Mouse (Mus musculus) hindbrain, embryonic 15.5 days (tissue): Measurements from ENCODE around the gene Nktr. TPM values are rescaled to one million over a fixed set of nuclear protein-coding genes. Genes with fewer than 3 reads are reported as not detected.

ENCODE experiments used
- ATAC-seq: fragments of 200-750 bp; cut with Nextera tagmentation; 2 replicates; pipeline ENCODE4 v1.8.0; 2017; ENCODE audit warnings: low read depth, moderate number of reproducible peaks, moderate TSS enrichment; ENCODE audit not compliant: low FRiP score
- H3K27ac ChIP-seq: fragments of 300-500 bp; sonication (generic); replicated peaks from 2 replicates; pipeline ENCODE4 v1.5.1; 2015; ENCODE audit warnings: mild to moderate bottlenecking, inconsistent platforms
- H3K27me3 ChIP-seq: fragments of 300-500 bp; sonication (generic); 2 replicates; pipeline ENCODE4 v1.6.1; 2015; ENCODE audit warnings: control low read depth, inconsistent platforms
- H3K36me3 ChIP-seq: fragments of 300-500 bp; sonication (generic); 2 replicates; pipeline ENCODE4 v1.6.1; 2015; ENCODE audit warnings: control low read depth, inconsistent platforms
- H3K4me1 ChIP-seq: fragments of 300-500 bp; sonication (generic); replicated peaks from 2 replicates; pipeline ENCODE4 v1.6.1; 2015; ENCODE audit warnings: control low read depth, inconsistent platforms
- H3K4me2 ChIP-seq: fragments of 300-500 bp; sonication (generic); 2 replicates; pipeline ENCODE4 v1.6.1; 2015; ENCODE audit warnings: moderate library complexity, mild to moderate bottlenecking, inconsistent platforms
- H3K4me3 ChIP-seq: fragments of 300-500 bp; sonication (generic); 2 replicates; pipeline ENCODE4 v1.5.1; 2015; ENCODE audit warnings: mild to moderate bottlenecking, inconsistent platforms
- H3K9ac ChIP-seq: fragments of 300-500 bp; sonication (generic); 2 replicates; pipeline ENCODE4 v1.6.1; 2015; ENCODE audit warnings: inconsistent platforms
- H3K9me3 ChIP-seq: fragments of 300-500 bp; sonication (generic); 2 replicates; pipeline ENCODE4 v1.6.1; 2016; ENCODE audit warnings: control low read depth, inconsistent platforms
- WGBS: fragments of 180-500 bp; shearing (Covaris S2); methylation state at CpG from one replicate; pipeline ENCODE4 v1.1.7; 2015; 5-methylcytosine and 5-hydroxymethylcytosine counted together
- polyA plus RNA-seq: library from polyadenylated mRNA; unstranded; fragments of >200 nt; fragmentation: Nextera tagmentation; extraction: Ambion mirVana; gene quantifications from 2 replicates; pipeline ENCODE4 v1.2.1, GENCODE M21; 2015

The Nktr gene
- polyA plus RNA-seq, 1 experiment from 2014 or later: 45.0 TPM

GRCm38 (mm10) chr9:121756785-121757184 is 37.8 kb downstream of the Nktr start:
- H3K9me3 ChIP-seq: no peaks in the 10 kb centered on the region
- H3K36me3 ChIP-seq: peaks cover 47% of the 10 kb centered on the region
- H3K4me2 ChIP-seq: no peak overlapping the region
- H3K9ac ChIP-seq: no peak overlapping the region
- no peak overlapping the region for H3K4me3 ChIP-seq
- H3K4me1 ChIP-seq: peaks cover 33% of the 10 kb centered on the region
- H3K27ac ChIP-seq: no peak overlapping the region
- WGBS: 91% methylated on average over 3 of the region's 3 CpGs
- H3K27me3 ChIP-seq: no peaks in the 10 kb centered on the region
- no peak for ATAC-seq

GRCm38 (mm10) chr9:121757432-121757831 is 38.5 kb downstream of the Nktr start:
- H3K27me3 ChIP-seq: no peaks in the 10 kb centered on the region
- H3K9ac ChIP-seq: no peak overlapping the region
- H3K9me3 ChIP-seq: no peaks in the 10 kb centered on the region
- H3K4me3 ChIP-seq: no peak overlapping the region
- H3K4me1 ChIP-seq: peaks cover 38% of the 10 kb centered on the region
- no peak overlapping the region for H3K27ac ChIP-seq
- whole genome bisulfite sequencing: 50% methylated on average over 3 of the region's 3 CpGs
- peaks cover 41% of the 10 kb centered on the region for H3K36me3 ChIP-seq
- ATAC-seq: no peak
- H3K4me2 ChIP-seq: no peak overlapping the region

- no peaks in the 10 kb centered on the region for H3K9me3 ChIP-seq
- H3K27me3 ChIP-seq: no peaks in the 10 kb centered on the region
- peak overlapping the region; percentile 80 for H3K9ac ChIP-seq
- H3K4me2 ChIP-seq: peak overlapping the region; percentile 77
- peak overlapping the region; percentile 62 for H3K4me3 ChIP-seq
- H3K4me1 ChIP-seq: peaks cover 41% of the 10 kb centered on the region
- peaks cover 36% of the 10 kb centered on the region for H3K36me3 ChIP-seq
- no peak for ATAC-seq
- 55% methylated on average over 10 of the region's 10 CpGs for WGBS
- peak overlapping the region; percentile 74; the same call in 1 of the 2 replicates for H3K27ac ChIP-seq
Measured at GRCm38 (mm10) chr9:121757835-121758814, 39.2 kb downstream of the Nktr start.

- peaks cover 31% of the 10 kb centered on the region for H3K36me3 ChIP-seq
- peak within 1 kb of the TSS; percentile 77 for H3K4me2 ChIP-seq
- peak within 1 kb of the TSS; percentile 80 for H3K9ac ChIP-seq
- no peaks in the 10 kb centered on the region for H3K27me3 ChIP-seq
- peak within 1 kb of the TSS; percentile 74 for H3K27ac ChIP-seq
- H3K4me3 ChIP-seq: peak within 1 kb of the TSS; percentile 62
- no peaks in the 10 kb centered on the region for H3K9me3 ChIP-seq
- under 1% methylated on average over 76 of the region's 97 CpGs for WGBS
- H3K4me1 ChIP-seq: peaks cover 42% of the 10 kb centered on the region
- ATAC-seq: peak; percentile 82
Measured at GRCm38 (mm10) chr9:121759091-121760081, 40.4 kb downstream of the Nktr start, which contains the start of gene Zfp651. Zfp651 (plus strand) TSS chr9:121759330.

GRCm38 (mm10) chr9:121760271-121761090 is 41.5 kb downstream of the Nktr start:
- peak overlapping the region; percentile 80 for H3K9ac ChIP-seq
- H3K9me3 ChIP-seq: no peaks in the 10 kb centered on the region
- no peaks in the 10 kb centered on the region for H3K27me3 ChIP-seq
- H3K27ac ChIP-seq: peak overlapping the region; percentile 74
- peaks cover 50% of the 10 kb centered on the region for H3K4me1 ChIP-seq
- peak overlapping the region; percentile 77 for H3K4me2 ChIP-seq
- peak overlapping the region; percentile 62 for H3K4me3 ChIP-seq
- WGBS: 2% methylated on average over 43 of the region's 43 CpGs
- peaks cover 31% of the 10 kb centered on the region for H3K36me3 ChIP-seq
- ATAC-seq: peak; percentile 5

- H3K9ac ChIP-seq: peak overlapping the region; percentile 80
- peaks cover 50% of the 10 kb centered on the region for H3K4me1 ChIP-seq
- H3K9me3 ChIP-seq: no peaks in the 10 kb centered on the region
- peaks cover 31% of the 10 kb centered on the region for H3K36me3 ChIP-seq
- ATAC-seq: no peak
- H3K27me3 ChIP-seq: no peaks in the 10 kb centered on the region
- peak overlapping the region; percentile 62 for H3K4me3 ChIP-seq
- peak overlapping the region; percentile 77 for H3K4me2 ChIP-seq
- 0 out of 2 replicates have a peak overlapping the region, but pooled peaks have one; percentile 74 for H3K27ac ChIP-seq
- 63% methylated on average over 10 of the region's 10 CpGs for WGBS
Measured at GRCm38 (mm10) chr9:121761091-121761665, 42.2 kb downstream of the Nktr start.

GRCm38 (mm10) chr9:121761787-121762186 is 42.8 kb downstream of the Nktr start:
- H3K4me1 ChIP-seq: peaks cover 50% of the 10 kb centered on the region
- H3K4me2 ChIP-seq: peak overlapping the region; percentile 77; the same call in 1 of the 2 replicates
- no peak for ATAC-seq
- WGBS: 66% methylated on average over 8 of the region's 8 CpGs
- no peak overlapping the region for H3K4me3 ChIP-seq
- no peak overlapping the region for H3K27ac ChIP-seq
- H3K27me3 ChIP-seq: no peaks in the 10 kb centered on the region
- H3K36me3 ChIP-seq: peaks cover 31% of the 10 kb centered on the region
- no peak overlapping the region for H3K9ac ChIP-seq
- no peaks in the 10 kb centered on the region for H3K9me3 ChIP-seq

- Histone ChIP-seq H3K9me3 (no peaks in the 10 kb centered on the region), H3K4me3 (no peak overlapping the region), H3K27me3 (no peaks in the 10 kb centered on the region), H3K9ac (no peak overlapping the region), H3K36me3 (peaks cover 34% of the 10 kb centered on the region), H3K4me1 (peaks cover 50% of the 10 kb centered on the region), H3K27ac (no peak overlapping the region), H3K4me2 (no peak overlapping the region)
- 83% methylated on average over 10 of the region's 10 CpGs for WGBS
- ATAC-seq: no peak
Measured at GRCm38 (mm10) chr9:121762248-121762647, 43.3 kb downstream of the Nktr start.

- no peaks in the 10 kb centered on the region for H3K9me3 ChIP-seq
- H3K4me2 ChIP-seq: no peak overlapping the region
- no peak overlapping the region for H3K27ac ChIP-seq
- peaks cover 39% of the 10 kb centered on the region for H3K36me3 ChIP-seq
- no peak overlapping the region for H3K4me3 ChIP-seq
- ATAC-seq: no peak
- H3K9ac ChIP-seq: no peak overlapping the region
- no peaks in the 10 kb centered on the region for H3K27me3 ChIP-seq
- WGBS: 84% methylated on average over 25 of the region's 25 CpGs
- peaks cover 46% of the 10 kb centered on the region for H3K4me1 ChIP-seq
Measured at GRCm38 (mm10) chr9:121762761-121763160, 43.8 kb downstream of the Nktr start.

GRCm38 (mm10) chr9:121763716-121764115 is 44.7 kb downstream of the Nktr start:
- Histone ChIP-seq H3K9ac (no peak overlapping the region), H3K4me1 (peaks cover 36% of the 10 kb centered on the region), H3K4me3 (no peak overlapping the region), H3K9me3 (no peaks in the 10 kb centered on the region), H3K4me2 (no peak overlapping the region), H3K27ac (no peak overlapping the region), H3K36me3 (peaks cover 46% of the 10 kb centered on the region), H3K27me3 (no peaks in the 10 kb centered on the region)
- 86% methylated on average over 19 of the region's 19 CpGs for WGBS
- ATAC-seq: no peak
